Mouse (Mus musculus) gastrocnemius, postnatal 14 days (tissue): ENCODE measurements around the gene Mrpl53. TPM values are rescaled to one million over a fixed set of nuclear protein-coding genes. Genes with fewer than 3 reads are reported as not detected.

ENCODE experiments used
- DNase-seq: peaks from one replicate; pipeline ENCODE4 v3.0.0; 2021; ENCODE audit warnings: mixed read lengths
- intact Hi-C: fragments of 180-260 bp; cut with DNase I; formaldehyde crosslinking; loops from one replicate; pipeline ENCODE4 v1.15.1; 2025; ENCODE audit warnings: low total_unique reads
- total RNA-seq, 2 experiments: library from RNA; stranded (reverse); gene quantifications; 2 replicates each; pipeline ENCODE4 v1.2.3; 2021

The Mrpl53 gene
- total RNA-seq, 2 experiments from 2014 or later, result 100 to 117 TPM

GRCm38 (mm10) chr6:83118369-83118768 lies 9.5 kb downstream of the Mrpl53 start:
- DNase-seq, result no peak
- intact Hi-C loops, result loop anchor here (5.0 kb wide), 1 partner anchor 44 kb away; no protein-coding TSS in a partner anchor

- intact Hi-C loops, result loop anchor here (5.0 kb wide), 1 partner anchor 43 kb away; no protein-coding TSS in a partner anchor
- DNase-seq, result no peak
These were observed 10.2 kb downstream of the Mrpl53 start for GRCm38 (mm10) chr6:83118825-83119733.

GRCm38 (mm10) chr6:83119734-83120051 lies 10.9 kb downstream of the Mrpl53 start:
- intact Hi-C loops, result loop anchor here (5.0 kb wide), 1 partner anchor 43 kb away; no protein-coding TSS in a partner anchor
- DNase-seq, result no peak

- intact Hi-C loops, result no loop called here
- DNase-seq, result peak; percentile 90
These were observed 12.4 kb downstream of the Mrpl53 start, which contains the start of gene Wbp1 for GRCm38 (mm10) chr6:83120930-83121862. Gene Wbp1, minus strand, starts transcription at chr6:83121559.

- peak; percentile 37 for DNase-seq
- intact Hi-C loops, result no loop called here
These were observed 13.2 kb downstream of the Mrpl53 start for GRCm38 (mm10) chr6:83121863-83122710.

GRCm38 (mm10) chr6:83122961-83123360 lies 14.1 kb downstream of the Mrpl53 start:
- intact Hi-C loops, result no loop called here
- DNase-seq, result no peak

- intact Hi-C loops, result no loop called here
These were observed 16.0 kb downstream of the Mrpl53 start for GRCm38 (mm10) chr6:83124851-83125312.

GRCm38 (mm10) chr6:83125331-83125730 lies 16.5 kb downstream of the Mrpl53 start, which contains the start of gene Ino80b:
Gene Ino80b, minus strand, starts transcription at chr6:83125431.
- intact Hi-C loops, result no loop called here
- DNase-seq, result no peak

More at GRCm38 (mm10) chr6:83124851-83125312, 16.0 kb downstream of the Mrpl53 start:
- DNase-seq, result peak; percentile 91

- no peak for DNase-seq
- intact Hi-C loops, result no loop called here
These were observed 18.6 kb downstream of the Mrpl53 start for GRCm38 (mm10) chr6:83127419-83127818.

- intact Hi-C loops, result no loop called here
- DNase-seq, result no peak
These were observed 22.7 kb downstream of the Mrpl53 start for GRCm38 (mm10) chr6:83131469-83132034.

GRCm38 (mm10) chr6:83132176-83132919 lies 23.5 kb downstream of the Mrpl53 start:
- intact Hi-C loops, result no loop called here
- DNase-seq, result no peak

GRCm38 (mm10) chr6:83134226-83134625 lies 25.4 kb downstream of the Mrpl53 start:
- DNase-seq, result no peak
- intact Hi-C loops, result no loop called here

- intact Hi-C loops, result no loop called here
- no peak for DNase-seq
These were observed 26.2 kb downstream of the Mrpl53 start, which contains the start of gene Rtkn for GRCm38 (mm10) chr6:83134951-83135513. Gene Rtkn, plus strand, starts transcription at chr6:83135463.

- peak; percentile 71 for DNase-seq
These were observed 26.8 kb downstream of the Mrpl53 start for GRCm38 (mm10) chr6:83135571-83136161.

GRCm38 (mm10) chr6:83136291-83136880 lies 27.5 kb downstream of the Mrpl53 start:
- no peak for DNase-seq
- intact Hi-C loops, result no loop called here

More at GRCm38 (mm10) chr6:83135571-83136161, 26.8 kb downstream of the Mrpl53 start:
- intact Hi-C loops, result no loop called here

- intact Hi-C loops, result no loop called here
- peak; percentile 89 for DNase-seq
These were observed 28.2 kb downstream of the Mrpl53 start for GRCm38 (mm10) chr6:83136881-83137575.
